Mouse (Mus musculus) gastrocnemius, postnatal 4 days (tissue): ENCODE results near the gene Usp6nl. TPM values are rescaled to one million over a fixed set of nuclear protein-coding genes. Genes with fewer than 3 reads are reported as not detected.

Source experiments
- DNase-seq, 2 experiments: peaks; one replicate each; pipeline ENCODE4 v3.0.0; 2021 to 2022; ENCODE audit warnings: low spot score in 2 of 2, mixed read lengths in 2 of 2
- total RNA-seq, 2 experiments: library from RNA; stranded (reverse); gene quantifications; 2 replicates each; pipeline ENCODE4 v1.2.3; 2021

Usp6nl gene
- total RNA-seq, 2 experiments from 2014 or later, result 11.6 to 14.8 TPM

DNA sequence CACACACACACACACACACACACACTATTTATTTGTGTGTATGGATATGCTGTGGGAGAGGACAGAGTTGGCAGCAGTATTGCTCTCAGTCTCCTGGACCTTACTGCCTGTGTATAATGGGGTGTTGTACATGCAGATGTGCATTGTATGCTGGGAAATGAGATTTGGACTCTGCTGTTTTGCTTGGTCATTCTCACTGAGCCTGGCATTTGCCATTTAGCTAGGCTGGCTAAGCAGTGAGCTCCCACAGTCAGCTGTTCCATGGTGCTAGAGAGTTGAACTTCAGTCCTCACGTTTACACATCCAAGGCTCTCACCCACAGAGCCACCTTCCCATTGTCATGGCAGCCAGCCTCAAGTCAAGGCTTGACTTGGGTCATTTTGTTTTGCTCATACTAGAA is 90.2 kb downstream of the Usp6nl start:
- DNase-seq, result no peak

DNA sequence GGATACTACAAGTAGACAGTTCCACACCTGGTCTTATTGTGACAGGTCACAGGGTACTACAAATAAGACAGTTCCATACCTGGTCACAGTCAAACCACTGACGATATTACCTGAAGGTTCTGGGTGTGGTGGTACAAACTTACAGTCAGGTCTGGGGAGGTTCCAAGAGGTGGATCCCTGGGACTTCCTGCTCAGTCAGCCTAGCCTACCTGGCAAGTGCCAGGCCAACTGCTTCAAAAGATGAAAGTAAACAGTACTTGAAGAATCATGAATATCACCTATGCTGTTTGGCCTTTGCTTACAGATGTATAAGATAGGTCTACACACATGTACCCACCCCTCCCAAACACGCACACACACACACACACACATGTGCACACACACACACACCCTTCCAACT is 91.3 kb downstream of the Usp6nl start:
- DNase-seq, result no peak

DNA sequence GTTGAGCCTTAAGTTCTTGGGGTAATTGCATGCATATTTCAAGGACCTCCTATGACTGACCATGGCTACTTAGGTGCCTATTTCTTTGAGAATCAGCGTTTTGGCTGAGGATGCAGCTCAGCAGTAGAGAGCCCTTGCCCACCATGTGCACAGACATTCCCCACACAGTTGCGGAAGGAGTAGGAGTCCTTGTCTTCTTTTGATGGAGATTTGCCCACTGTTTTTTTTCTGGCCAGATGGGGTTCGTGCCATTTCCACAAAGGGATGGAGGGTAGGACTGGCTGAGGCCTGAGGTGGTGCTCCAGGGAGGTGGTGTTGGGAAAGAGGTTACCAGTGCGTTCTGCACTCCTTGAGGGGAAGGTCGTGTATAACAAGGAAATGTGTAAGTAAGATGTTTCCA is 91.9 kb downstream of the Usp6nl start:
- DNase-seq, result no peak

DNA sequence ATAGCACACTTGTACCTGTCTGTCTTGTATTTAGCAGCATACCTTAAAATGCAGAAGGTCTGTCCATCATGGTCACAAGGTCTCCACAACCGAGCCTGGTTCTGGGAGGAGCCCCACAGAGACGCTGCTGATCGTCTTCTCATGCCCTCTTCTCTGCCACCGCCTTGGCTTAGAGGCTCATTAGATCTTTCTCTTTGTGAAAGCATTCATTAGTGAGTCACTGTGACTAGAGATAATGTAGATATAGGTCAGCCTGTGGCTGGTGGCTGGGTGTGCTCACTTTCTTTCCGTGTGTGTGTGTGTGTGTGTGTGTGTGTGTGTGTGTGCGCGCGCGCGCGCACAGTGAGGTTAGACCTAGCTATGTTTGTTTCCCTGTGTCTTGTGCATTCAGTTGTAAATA is 94.7 kb downstream of the Usp6nl start:
- DNase-seq, result no peak

DNA sequence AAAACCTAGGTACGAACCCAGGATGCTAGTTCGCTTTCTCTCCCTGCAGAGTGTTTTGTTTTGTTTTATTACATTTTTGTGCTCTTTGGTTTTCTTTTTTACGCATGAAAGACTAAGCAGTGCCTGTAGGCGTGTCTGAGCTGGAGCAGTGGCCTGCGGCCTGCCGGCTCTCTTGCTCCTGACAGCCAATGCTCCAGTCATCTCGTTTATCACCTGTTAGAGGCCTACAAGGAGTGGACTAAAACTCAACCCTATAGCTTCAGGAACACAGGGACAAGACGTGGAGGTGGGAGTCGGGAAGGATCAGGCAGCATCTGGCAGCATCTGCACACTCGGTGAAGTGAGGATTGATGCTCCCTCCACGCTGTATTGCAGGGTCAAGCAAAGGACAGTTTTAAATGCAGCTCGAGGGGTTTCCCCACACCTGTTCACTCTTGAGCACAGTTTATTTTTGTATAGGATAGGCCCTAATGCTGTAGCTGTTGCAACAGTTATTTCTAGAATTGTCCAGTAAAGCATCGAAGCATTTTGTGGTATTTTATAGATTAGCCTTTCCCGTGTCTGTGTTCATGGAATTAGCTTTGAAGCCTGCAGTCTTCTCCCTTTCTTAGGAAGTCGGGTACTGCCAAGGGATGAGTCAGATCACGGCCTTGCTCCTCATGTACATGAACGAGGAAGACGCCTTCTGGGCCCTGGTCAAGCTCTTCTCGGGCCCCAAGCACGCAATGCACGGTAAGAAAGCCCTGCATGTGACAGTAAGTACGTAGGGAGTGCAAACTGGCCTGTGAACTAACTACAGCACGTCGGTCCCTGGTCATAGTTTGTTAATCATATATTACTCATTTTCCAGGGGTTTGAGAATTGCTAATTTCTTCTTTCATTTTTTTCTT is 101.4 kb downstream of the Usp6nl start:
- DNase-seq, result no peak

DNA sequence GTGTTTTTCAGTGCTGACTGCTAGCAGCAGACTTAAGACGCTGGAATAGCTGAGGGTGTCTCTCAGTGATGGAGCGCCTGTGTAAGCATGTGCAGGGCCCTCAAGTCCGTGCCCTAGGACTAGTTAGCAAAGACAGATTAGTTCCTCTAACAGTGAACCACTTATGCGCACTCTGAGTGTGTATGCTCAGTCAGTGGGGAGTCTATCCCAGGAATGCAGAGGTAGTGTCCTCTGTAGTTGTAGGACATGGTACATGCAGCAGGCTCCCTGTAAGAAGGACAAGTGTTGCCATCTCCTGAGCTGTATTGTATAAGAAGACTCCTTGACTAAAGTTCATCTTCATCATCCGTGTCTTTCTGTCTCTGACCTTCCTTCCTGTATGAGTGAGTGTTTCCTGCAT is 102.4 kb downstream of the Usp6nl start:
- DNase-seq, result no peak

DNA sequence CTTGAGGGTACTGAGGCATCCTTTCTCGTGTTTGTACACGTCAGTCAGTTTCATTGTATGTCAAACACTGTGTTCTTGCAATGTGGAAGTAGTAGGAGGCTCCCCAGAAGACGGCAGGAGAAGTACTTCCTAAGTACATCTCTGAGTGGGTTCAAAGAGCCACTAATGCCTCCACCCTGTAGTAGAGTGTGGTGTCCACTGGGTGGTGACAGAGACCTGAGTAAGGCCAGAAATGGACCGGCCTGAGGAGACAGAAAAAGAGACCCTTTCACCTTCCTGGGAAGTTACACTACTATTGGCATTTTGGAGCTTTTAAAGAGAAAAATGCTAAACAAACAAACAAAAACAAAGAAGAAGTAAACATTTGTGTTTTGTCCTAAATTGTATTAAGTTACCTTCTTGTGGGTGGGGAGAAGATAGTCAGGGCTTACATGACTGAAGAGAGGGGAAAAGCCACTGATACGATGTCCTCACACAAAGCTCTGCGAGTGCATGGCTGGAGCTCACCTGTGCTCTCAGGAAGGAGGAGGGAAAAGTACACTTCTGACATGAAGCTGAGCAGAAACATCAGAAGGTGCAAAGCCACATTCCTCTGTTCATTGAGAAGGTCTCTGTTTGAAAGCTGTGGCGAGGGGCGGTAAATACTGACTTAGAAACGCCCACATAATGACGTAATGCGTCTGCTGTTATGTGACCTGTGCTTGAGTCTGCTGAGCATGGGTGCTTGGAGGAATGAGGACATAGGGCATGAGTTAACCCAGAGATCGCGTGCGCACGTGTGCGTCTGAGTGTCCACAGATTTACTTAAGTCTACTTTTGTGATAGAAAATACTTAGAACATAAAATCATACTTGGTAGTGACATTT is 113.9 kb downstream of the Usp6nl start:
- DNase-seq, result peak in 1 of 2 experiments; percentile 49

DNA sequence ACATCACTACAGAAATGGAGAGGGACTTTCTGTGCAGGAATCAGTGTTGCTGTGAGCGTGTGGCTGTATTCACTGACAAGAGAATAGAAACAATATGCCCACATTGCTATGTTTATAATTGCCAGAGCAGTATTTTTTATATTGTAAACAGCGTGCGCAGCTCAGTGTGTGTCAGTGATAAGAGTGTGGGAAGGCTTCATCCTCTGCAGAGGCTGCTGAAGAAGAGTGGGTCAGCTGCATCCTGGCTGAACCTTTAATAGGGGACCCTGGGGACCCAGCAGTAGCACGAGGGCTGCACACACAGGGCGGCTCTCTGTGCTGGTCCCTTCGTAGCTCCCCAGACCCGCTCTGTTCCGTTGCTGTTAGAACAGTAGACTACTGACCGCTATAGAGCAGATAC is 119.2 kb downstream of the Usp6nl start:
- no peak for DNase-seq

DNA sequence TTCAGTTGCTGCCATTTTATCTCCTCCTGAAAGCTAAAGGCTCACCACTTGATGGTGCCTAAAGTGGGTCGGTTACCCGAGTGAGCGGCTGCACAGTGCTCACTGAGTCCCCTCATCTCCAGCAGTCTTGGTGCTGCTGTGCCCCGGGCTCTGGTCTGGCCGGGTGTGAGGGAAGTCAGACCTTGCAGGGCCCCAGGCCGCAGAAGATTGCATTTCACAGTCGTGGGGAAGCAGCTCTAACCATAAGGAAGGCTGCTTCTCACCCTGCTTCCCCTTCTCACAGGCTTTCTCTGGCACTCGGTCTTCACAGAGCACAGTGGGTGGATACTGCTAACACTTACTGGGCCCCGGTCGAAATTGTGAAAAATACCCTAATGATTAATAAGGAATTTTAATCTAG is 119.8 kb downstream of the Usp6nl start:
- DNase-seq, result no peak

DNA sequence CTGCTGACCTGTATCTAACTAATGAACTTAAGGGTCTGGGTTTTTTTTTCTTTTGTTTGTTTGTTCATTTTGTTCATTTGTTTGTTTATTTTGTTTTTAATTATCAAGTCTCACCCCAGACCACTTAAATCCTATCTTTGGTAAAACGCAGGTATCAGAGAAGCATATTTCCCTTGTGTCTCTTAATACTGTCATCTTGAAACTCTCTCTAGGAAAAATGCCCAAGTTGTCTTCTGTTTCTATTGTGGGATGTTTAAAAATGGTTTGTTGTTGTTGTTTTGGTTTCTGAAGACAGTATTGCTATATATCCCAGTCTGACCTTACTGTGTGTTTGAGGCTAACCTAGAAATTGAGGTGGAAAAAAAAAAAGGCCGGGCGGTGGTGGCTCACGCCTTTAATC is 121.5 kb downstream of the Usp6nl start:
- DNase-seq, result no peak

DNA sequence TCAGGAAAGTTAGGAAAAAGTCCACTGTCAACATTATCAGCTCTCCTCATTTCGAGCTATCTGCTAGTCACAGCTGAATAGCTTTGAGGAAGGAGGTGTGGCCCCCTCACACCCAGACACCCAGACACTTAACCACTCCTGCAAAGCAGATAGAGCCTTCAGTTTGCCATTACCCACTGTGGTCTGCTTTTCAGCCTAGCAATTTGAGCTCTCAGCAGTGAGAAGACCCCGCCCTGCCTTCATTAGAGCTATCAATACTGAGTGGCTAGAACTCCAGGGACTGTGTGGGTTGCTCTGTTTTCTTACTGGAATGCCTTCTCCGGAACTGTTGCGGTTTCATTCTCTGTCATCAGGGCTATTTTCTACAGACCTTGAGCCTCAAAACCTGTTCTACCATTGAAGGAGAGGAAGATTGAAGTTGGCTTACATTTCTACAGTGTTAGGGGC is 122.3 kb downstream of the Usp6nl start:
- no peak for DNase-seq

DNA sequence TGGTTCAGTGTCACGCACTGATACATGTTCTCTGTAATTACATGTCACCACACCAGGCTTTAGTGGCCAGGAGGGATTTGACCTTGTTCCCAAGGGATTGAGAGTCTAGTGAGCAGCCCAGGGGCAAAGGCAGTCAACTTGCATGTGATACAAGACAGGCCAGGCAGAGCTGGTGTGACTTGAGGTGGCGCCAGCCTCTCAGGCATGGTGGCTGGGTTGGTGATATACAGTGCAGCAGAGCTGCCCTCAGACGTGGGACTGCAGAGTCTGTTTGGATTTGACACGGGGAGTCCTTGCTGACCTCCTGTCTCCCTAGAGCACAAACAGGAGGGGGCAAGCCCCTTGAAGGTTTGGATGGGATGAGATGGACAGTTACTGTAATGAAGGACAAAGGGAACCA is 123.4 kb downstream of the Usp6nl start:
- no peak for DNase-seq

DNA sequence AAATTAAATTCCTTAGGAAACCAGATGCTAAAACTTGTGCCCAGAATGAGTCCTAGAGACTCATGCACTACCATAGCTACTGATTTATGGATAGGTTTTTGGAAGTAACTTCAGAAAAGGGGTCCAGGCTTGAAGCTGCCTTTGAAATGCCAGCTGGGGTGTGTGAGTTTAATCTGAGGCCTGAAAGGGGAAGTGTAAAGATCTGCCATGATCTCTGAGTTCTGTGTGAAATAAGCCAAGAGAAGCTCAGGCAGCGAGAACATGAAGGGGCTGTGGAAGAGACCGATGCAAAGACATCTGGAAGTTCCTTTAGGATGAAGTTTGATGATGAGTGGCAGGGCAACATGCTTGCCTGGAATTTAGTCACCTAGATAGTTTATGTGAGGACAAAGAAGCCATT is 126.4 kb downstream of the Usp6nl start:
- DNase-seq, result no peak

DNA sequence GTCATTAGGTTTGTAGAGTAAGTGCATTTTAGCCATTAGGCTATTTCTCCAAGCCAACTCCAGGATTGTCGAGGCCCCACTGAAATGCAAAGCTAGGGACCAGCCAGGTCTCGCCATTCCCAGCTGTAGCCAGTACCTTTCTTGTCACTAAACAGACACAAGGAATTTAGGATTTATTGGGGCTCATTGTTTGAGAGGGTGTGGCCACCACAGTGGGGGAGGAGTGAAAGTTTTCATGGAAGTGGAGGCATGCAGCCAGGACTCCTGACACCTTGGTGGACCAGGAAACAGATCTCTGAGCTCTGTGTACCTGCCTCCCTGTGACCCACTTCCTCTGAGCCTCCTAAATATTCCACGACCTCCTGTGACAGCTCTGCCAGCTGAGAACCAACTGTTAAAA is 127.2 kb downstream of the Usp6nl start:
- DNase-seq, result no peak

DNA sequence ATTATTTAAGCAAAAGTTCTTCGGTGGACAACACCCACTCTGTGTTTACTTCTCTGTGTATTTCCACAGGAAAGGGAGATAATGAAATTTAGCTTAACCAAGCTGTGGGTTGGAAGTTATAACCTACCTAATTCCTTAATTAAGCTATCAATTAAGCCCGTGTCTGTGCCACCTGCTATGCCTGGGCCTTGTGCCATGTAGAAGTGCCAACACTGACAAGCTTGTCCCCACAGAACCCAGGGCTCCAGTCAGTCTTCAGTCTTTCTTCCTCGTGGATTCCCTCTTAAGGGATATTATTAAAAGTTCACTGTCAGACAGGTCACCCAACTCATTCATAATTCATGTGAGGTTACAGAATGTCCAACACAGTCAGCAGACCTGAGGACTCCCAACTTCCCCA is 128.1 kb downstream of the Usp6nl start:
- no peak for DNase-seq

DNA sequence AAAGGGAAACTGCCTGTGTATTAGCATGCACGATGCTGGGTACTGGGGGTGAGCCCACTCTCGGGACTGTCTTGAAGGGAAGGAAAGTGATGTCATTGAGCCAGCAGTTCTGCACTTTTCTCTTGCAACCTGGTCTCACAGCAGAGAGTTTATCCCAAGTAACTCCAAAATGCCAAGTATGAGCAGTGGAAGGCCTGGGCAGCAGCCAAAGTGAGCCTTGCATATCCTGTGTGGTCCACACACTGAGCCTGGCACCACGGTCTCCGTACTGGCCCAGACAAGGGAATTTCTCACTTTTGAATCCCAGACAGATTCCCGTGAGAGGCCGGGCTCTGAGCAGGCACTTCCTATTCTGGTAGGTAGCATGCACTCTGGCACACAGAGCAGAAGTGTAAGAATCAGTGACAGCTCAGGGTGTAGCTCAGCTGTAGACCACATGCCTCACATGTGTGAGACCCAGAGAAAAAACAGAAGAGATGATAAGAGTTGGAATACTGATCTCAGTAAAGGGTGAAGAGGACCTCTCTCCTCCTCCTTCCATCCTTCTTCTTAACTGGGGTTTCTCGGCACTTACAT is 132.6 kb downstream of the Usp6nl start:
- no peak for DNase-seq

DNA sequence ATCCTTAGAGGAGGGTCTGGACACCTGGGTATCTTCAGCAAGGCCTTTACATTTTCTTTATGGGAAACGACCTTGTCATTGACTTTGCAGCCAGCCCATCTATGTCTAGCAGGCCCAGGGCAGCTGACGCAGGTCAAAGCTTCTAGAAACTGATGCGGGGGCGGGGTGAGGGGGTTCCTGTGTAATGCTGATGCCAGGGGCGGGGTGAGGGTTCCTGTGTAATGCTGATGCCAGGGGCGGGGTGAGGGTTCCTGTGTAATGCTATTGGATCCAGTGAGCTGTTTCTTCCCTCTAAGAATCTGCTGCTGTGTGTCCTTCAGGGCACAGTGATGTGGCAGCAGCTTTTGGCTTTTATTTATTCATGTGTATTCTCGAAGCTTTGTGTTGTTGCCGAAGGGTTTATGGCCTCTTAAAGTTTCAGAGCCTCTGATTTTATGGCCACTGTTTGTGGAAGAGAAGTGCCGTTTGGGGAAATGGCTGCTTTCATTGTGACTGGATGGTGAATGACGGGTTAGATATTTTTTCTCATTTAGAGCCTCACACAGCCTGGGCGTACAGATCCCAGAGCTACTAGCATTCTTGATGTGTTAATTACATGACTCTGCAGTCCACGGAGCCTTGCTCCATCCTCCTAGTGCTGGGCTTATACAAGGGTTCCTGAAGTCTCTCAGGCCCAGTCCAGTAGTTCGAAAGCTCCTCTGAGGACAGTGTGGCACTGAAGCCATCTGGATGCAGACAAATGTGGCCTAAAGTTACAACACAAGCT is 137.0 kb downstream of the Usp6nl start:
- peak; percentile 30 to 36 for DNase-seq

DNA sequence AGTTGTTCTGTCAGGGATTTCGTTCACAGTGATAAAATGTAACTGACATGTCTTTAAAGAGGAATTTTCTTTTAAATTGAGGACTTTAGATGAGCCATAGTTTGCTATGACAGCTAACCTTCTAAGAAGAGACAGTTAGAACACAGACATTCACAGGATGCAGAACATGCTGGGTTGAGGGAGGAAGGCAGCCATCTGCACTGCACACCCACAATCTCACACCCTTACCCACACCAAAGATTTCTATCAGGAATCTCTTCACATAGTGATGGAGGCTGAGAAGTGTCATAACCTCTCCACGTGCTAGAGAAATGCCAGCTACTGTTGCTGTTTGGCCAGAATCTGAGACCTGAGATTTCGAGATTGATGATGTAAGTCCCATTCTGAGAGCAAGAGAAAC is 139.8 kb downstream of the Usp6nl start:
- DNase-seq, result no peak

DNA sequence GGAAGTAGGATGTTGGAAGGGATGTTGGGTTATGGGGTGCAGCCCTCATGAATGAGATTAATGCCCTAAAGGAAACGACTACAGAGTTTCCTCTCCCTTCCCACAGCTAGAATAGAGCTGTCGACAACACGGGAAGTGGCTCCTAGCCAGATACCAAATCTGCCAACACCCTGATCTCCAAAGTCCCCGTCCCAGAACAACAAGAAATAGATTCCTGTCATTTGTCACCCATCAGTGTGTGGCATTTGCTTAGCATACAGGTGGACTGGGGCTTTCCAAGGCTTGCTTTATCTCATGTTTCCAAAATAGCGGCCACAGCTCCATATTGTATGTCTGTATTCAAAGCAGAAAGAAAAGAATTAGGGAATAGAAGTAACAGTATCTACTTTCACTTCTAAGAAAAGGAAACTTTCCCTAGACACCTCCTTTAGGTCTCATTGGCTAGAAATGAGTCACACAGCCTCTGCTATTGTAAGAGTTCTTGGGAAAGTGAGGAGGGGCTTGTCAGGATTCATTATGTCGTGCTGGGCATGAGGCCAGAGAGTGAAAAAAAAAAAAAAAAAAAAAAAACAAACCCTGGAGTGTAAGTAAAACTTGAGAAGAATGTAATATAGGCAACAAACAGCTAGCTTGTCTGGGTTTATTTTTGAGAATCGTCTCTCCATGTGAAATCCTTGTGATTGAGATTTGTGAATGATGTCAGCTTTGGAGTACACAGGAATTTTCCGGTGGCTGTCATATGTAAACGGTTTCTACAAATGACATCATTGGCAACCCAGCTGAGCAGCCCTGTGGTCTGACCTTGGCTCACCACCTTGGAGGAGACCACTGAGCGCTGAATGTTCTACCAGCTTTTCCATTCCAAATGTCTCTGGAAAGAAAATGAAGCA is 141.6 kb downstream of the Usp6nl start:
- DNase-seq, result peak in 1 of 2 experiments; percentile 23

DNA sequence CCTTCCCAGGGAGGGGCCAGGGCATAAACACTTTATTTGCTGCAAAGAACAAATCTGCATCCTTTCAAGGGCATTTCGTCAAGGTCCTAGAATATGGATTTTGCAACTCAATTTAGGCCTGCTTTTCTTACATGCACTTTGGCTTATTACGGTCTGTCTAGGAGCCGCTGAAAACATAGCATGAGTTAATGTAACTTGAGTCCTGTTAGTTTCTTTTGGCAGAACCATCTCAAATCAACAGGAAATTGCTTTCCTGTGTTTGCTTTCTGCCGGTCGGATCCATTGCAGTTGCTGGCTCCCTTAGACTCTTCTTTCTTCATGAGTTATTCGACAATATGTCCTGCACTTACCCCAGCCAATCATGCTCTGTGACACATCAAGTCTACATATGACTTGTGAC is 143.9 kb downstream of the Usp6nl start:
- DNase-seq, result no peak
